Mouse (Mus musculus) MEL (cell line): ENCODE results near the gene Cpxm2.

Experiments used
- CTCF ChIP-seq, 3 experiments: IDR thresholded peaks in 2 of 3; conservative IDR thresholded peaks in 1 of 3; 2 replicates each; pipeline ENCODE4 v1.5.1; 2011 to 2012; ENCODE audit warnings: low read length in 3 of 3, low read depth in 2 of 3, mild to moderate bottlenecking in 2 of 3, improper control_type of control experiment in 1 of 3, inconsistent platforms in 1 of 3, mixed read lengths in 1 of 3, moderate library complexity in 1 of 3; ENCODE audit not compliant: control insufficient read depth in 1 of 3, insufficient read depth in 1 of 3, poor library complexity in 1 of 3, severe bottlenecking in 1 of 3
- ELF1 ChIP-seq: IDR thresholded peaks from 2 replicates; pipeline ENCODE4 v1.6.1; 2014; ENCODE audit warnings: low read depth, mild to moderate bottlenecking, inconsistent platforms, low read length, improper control_type of control experiment, moderate library complexity
- EP300 ChIP-seq, 2 experiments: IDR thresholded peaks; 2 replicates each; pipeline ENCODE4 v1.6.1; 2011; ENCODE audit warnings: improper control_type of control experiment in 2 of 2, low read length in 2 of 2, low read depth in 1 of 2, mild to moderate bottlenecking in 1 of 2
- NRF1 ChIP-seq: IDR thresholded peaks from 2 replicates; pipeline ENCODE4 v1.6.1; 2014; ENCODE audit warnings: low read depth, mild to moderate bottlenecking, inconsistent platforms, low read length, improper control_type of control experiment, moderate library complexity; ENCODE audit not compliant: poor library complexity, insufficient read depth, severe bottlenecking
- POLR2A ChIP-seq, 2 experiments: IDR thresholded peaks; 2 replicates each; pipeline ENCODE4 v1.6.1; 2011 to 2012; ENCODE audit warnings: low read length in 2 of 2, mild to moderate bottlenecking in 2 of 2, control low read depth in 1 of 2, improper control_type of control experiment in 1 of 2, low read depth in 1 of 2, moderate library complexity in 1 of 2; ENCODE audit not compliant: control insufficient read depth in 1 of 2, insufficient read depth in 1 of 2, poor library complexity in 1 of 2
- SIN3A ChIP-seq: IDR thresholded peaks from 2 replicates; pipeline ENCODE4 v1.6.1; 2012; ENCODE audit warnings: low read length, improper control_type of control experiment, inconsistent platforms
- USF2 ChIP-seq, 2 experiments: IDR thresholded peaks; 2 replicates each; pipeline ENCODE4 v1.6.1; 2011 to 2012; ENCODE audit warnings: improper control_type of control experiment in 2 of 2, low read length in 2 of 2, borderline replicate concordance in 1 of 2, inconsistent platforms in 1 of 2, low read depth in 1 of 2, mild to moderate bottlenecking in 1 of 2; ENCODE audit not compliant: insufficient read depth in 1 of 2

GRCm38 (mm10) chr7:132183892-132184404 is 29.4 kb upstream of the Cpxm2 start:
- no peak for TF ChIP-seq ELF1
- no peak for TF ChIP-seq USF2 (IDR thresholded peaks at IDR 0.05; ENCODE audit: borderline replicate concordance in 1 of 2, insufficient read depth in 1 of 2, low read depth in 1 of 2, low read length in 2 of 2)
- no peak for TF ChIP-seq NRF1
- TF ChIP-seq POLR2A (IDR thresholded peaks at IDR 0.05; ENCODE audit: control insufficient read depth in 1 of 2, insufficient read depth in 1 of 2, low read depth in 1 of 2, low read length in 2 of 2, poor library complexity in 1 of 2), result no peak
- no peak for TF ChIP-seq EP300 (IDR thresholded peaks at IDR 0.05; ENCODE audit: low read depth in 1 of 2, low read length in 2 of 2)
- no peak for TF ChIP-seq CTCF (IDR thresholded peaks at IDR 0.05 in 2 of 3, conservative IDR thresholded peaks at IDR 0.05 in 1 of 3; ENCODE audit: control insufficient read depth in 1 of 3, insufficient read depth in 1 of 3, low read depth in 2 of 3, low read length in 3 of 3, poor library complexity in 1 of 3, severe bottlenecking in 1 of 3)
- no peak for TF ChIP-seq SIN3A
